Mouse (Mus musculus) myocyte (in vitro differentiated cells): ENCODE data around the gene Matn3.

Experiments used
- POLR2A ChIP-seq: IDR thresholded peaks from one replicate; pipeline ENCODE4 v1.6.1; 2011; ENCODE audit warnings: low read depth, mild to moderate bottlenecking, control low read depth, moderate library complexity; ENCODE audit not compliant: insufficient read length
- SRF ChIP-seq: IDR thresholded peaks from one replicate; pipeline ENCODE4 v1.6.1; 2011; ENCODE audit warnings: low read depth; ENCODE audit not compliant: control insufficient read depth, insufficient read length

DNA sequence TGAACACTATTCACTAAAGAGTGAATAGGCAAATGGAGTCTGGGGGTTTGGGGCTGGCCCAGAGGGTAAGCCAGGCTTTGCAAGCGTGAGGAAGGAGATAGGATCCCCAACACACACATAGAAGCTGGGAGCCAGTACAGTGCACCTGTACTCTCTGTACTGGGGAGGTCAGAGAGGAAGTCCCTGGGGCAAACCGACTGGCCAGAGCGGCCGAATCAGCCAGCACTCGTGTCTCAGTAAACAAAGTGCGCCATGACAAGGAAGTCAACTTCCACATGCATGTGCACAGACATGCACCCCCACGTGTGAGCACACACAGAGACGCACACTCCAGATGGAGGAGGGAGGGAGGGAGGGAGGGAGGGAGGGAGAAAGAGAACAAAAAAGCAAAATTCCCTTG is 45.5 kb downstream of the Matn3 start:
- no peak for TF ChIP-seq SRF
- no peak for TF ChIP-seq POLR2A
